Mouse (Mus musculus): ENCODE data around the gene Slc29a1.

Slc29a1 gene

GRCm38 (mm10) chr17:45551249-45551796 lies 48.1 kb downstream of the Slc29a1 start:
- DNase-seq (ENCODE audit: low spot score) = no peak

DNA sequence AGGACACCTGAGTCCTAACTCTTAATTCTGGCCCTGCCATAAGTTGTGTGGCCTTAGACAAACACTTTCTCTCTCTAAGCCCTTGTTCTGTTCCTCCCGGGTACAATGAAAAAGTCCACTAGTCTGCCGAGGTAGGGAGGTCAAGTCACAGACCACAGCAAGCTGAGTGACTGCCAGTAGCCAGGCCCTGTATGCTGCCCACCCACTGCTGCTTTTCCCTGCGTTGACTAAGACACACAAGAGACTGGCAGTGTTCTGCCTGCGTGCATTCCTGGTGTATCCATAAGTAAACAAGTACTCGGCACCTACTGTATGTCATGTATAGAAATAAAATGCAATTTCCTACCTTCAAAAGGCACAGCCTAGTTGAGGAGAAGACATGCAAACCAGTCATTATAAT lies 49.2 kb downstream of the Slc29a1 start:
- DNase-seq (ENCODE audit: low spot score) = no peak

DNA sequence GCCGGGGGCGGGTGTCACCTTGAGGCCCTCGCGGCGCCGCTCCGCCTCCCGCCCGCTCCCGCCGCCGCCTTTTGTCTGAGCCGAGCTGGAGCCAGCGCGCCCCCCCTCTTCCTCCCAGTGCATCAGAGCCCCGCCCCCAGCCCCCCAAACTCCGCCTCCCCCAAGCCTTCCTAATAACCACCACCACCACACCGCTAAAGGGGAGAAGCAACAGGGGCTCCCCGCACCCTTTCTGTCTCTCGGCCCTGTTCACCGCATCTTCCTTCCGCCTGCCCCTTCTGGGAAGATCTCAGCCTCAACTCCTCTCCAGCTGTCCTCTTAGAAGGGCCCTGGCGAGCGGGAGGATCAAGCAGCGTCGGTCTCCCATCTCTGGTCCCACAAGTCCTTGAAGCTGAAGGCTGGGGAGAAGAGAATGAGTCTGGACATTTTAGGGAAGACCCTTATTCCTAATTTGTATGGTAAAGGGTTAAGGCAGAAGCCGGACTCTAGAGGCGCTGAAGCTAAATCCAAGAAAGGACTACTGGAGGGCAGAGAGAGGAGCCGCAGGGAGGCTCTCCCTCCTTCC lies 49.7 kb downstream of the Slc29a1 start, which contains the start of gene Tmem151b:
TSS of gene Tmem151b (minus strand) at position 61 of the 565 bp plus-strand sequence.
- no peak for DNase-seq (ENCODE audit: low spot score)

GRCm38 (mm10) chr17:45548541-45549512 lies 50.6 kb downstream of the Slc29a1 start:
- no peak for DNase-seq (ENCODE audit: low spot score)

- no peak for DNase-seq (ENCODE audit: low spot score)
These were observed 51.8 kb downstream of the Slc29a1 start for GRCm38 (mm10) chr17:45547461-45548190.

DNA sequence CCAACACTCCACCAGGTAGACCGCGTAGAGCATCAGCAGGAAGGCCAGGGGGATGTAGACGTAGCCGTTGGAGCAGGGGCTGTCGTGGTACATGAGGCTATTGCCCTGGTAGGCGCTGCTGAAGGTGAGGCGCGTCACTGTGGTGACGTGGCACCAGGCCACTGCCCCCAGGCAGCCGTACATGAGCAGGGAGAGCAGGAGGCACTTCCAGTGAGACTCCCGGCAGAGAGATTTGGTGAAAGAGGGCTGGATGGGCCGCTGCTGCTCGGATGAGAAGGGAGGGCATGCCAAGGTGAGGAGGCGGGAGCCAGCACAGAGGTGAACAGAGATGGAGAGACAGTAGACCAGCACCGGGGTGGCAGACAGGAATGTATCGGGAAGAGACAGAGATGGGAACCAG lies 52.5 kb downstream of the Slc29a1 start:
- DNase-seq (ENCODE audit: low spot score) = no peak

GRCm38 (mm10) chr17:45545278-45545961 lies 54.0 kb downstream of the Slc29a1 start:
- no peak for DNase-seq (ENCODE audit: low spot score)

- no peak for DNase-seq (ENCODE audit: low spot score)
These were observed 54.5 kb downstream of the Slc29a1 start for GRCm38 (mm10) chr17:45544873-45545277.

DNA sequence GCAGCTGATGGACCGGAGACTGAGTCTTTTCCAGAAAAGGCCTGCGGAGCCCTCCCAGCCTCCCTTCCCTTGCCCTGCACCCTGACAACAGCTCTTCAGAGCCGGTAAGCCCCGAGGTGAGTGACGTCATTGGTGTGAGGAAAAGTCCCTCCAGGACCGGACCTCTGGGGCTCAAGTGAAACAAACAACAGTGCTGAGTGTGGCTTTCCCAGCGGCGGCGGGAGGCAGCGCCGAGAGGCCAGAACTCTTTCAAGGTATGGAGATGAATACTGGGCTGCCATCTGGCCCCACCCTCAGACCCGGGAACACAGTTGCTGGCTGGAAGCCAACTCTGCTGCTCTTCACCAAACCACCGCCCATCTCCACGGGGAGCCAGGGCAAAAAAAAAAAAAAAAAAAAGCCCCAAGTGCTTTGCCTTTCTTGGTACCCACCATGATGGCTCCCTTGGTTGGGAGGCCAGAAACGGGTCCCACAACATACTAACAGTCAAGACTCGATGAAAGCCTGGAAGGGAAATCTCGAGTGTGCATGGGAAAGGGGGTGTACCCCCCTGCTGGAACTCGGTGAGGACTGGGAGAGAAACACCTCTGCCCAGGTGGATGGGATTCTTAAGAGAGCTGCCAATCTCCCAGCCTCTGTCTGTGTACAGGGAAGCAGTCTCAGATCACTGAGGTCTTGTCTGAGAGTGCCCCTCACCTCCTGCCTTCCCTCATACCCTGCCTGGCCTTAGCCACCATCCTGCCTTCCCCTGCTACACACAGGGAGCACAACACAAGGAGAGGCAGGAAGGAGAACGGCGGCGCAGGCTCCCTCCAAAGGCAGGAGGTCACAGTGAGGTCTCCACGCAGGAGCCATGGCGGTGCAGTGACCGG lies 55.2 kb downstream of the Slc29a1 start:
- DNase-seq (ENCODE audit: low spot score) = no peak

DNA sequence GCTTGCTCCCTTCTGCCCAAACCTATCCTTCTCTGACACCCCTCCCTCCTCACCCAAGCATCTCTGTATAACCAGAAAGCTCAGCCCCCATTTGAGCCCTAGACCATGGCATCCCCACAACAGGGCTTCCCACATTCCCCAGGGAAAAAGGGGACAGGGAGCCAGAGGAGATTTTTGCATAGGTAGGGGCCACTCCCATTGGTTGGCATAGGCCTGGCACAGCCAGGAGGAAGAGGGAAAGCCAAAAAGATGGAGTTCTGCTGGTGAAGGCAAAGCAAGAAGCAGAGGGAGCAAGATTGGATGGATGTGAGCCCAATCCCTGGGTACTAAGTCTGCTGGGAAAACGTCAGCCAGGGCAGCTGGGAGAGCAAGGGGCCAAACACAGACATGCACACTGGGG lies 56.3 kb downstream of the Slc29a1 start:
- DNase-seq (ENCODE audit: low spot score) = no peak

DNA sequence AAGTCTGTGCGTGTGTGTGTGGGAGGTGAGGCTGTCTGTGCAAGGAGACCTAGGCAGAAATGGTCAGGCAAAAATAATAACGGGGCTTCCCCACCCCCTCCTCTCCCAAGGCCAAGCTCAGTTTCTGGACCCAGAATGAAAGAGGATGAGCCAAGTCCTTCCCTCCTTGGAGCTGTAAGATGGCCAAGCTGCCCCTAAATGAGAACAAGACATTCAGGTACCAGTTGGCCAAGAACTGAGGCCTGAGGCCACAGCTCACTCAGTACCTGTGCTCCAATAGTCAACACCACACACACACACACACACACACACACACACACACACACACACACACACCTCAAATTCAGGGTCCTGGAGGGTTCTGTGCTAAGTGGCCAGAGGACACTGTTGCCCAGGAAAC lies 56.7 kb downstream of the Slc29a1 start:
- DNase-seq (ENCODE audit: low spot score) = no peak

- DNase-seq (ENCODE audit: low spot score) = no peak
These were observed 57.3 kb downstream of the Slc29a1 start for GRCm38 (mm10) chr17:45542129-45542528.

GRCm38 (mm10) chr17:45539664-45540063 lies 59.7 kb downstream of the Slc29a1 start:
- DNase-seq (ENCODE audit: low spot score) = no peak

DNA sequence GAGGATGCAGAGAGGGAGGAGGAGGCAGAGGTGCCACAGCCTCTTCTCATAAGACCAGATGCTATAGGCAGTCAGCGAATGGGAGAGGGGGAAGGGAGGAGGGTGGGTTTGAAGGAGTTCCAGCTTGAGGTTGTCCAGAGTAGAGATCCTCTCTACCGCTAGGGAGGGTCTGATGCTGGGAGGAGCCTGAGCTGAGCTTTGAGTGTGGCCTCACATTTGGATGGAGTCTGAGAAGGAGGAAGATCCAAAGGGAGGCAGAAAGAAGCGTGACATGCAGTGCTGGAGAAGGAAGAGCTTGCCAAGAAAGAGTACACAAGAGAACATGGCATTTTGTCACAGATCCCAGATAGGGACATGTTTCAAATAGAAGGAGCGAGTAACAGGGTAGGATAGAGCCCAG lies 61.0 kb downstream of the Slc29a1 start:
- no peak for DNase-seq (ENCODE audit: low spot score)

DNA sequence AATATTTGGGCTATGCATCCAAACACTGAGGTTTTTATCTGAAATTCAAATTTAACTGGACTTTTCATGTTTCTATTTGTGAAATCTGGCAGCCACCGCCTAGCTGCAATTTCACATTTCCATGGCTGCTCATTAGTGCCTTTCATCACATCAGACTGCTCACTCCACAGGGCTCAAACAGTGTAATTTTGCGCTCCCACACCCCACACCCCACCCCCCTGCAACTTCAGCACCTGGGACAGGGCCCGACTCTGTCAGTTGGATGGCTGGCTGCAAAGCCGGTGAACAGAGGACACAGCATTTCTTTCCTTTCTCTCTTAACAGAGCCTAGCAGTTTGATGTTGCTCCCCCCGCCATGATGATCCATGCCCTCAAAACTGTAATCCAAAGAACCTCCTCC lies 63.1 kb downstream of the Slc29a1 start:
- DNase-seq (ENCODE audit: low spot score) = no peak

All from urinary bladder, postnatal 14 days (tissue).